Mouse (Mus musculus) embryonic facial prominence, embryonic 10.5 days (tissue): Measurements from ENCODE around the gene Lpp. TPM values are rescaled to one million over a fixed set of nuclear protein-coding genes. Genes with fewer than 3 reads are reported as not detected.

Experiments used
- DNase-seq: peaks from one replicate; pipeline ENCODE4 v3.0.0-alpha.2; 2017; ENCODE audit warnings: low spot score
- H3K27ac ChIP-seq: fragments of 300-500 bp; sonication (generic); replicated peaks from 2 replicates; pipeline ENCODE4 v1.5.1; 2016; ENCODE audit warnings: mild to moderate bottlenecking
- H3K27me3 ChIP-seq: fragments of 300-500 bp; sonication (generic); replicated peaks from 2 replicates; pipeline ENCODE4 v1.6.1; 2016; ENCODE audit warnings: low read depth, mild to moderate bottlenecking; ENCODE audit not compliant: poor library complexity, severe bottlenecking
- H3K36me3 ChIP-seq: fragments of 300-500 bp; sonication (generic); replicated peaks from 2 replicates; pipeline ENCODE4 v1.6.1; 2016; ENCODE audit warnings: mild to moderate bottlenecking, moderate library complexity
- H3K4me1 ChIP-seq: fragments of 300-500 bp; sonication (generic); 2 replicates; pipeline ENCODE4 v1.6.1; 2016
- H3K4me3 ChIP-seq: fragments of 300-500 bp; sonication (generic); 2 replicates; pipeline ENCODE4 v1.5.1; 2016; ENCODE audit warnings: mild to moderate bottlenecking, moderate library complexity
- H3K9me3 ChIP-seq: fragments of 300-500 bp; sonication (generic); 2 replicates; pipeline ENCODE4 v1.6.1; 2016; ENCODE audit warnings: mild to moderate bottlenecking
- WGBS: fragments of 180-500 bp; shearing (Covaris S2); methylation state at CpG from one replicate; pipeline ENCODE4 v1.1.7; 2016; 5-methylcytosine and 5-hydroxymethylcytosine counted together
- polyA plus RNA-seq: library from polyadenylated mRNA; unstranded; fragments of >200 nt; fragmentation: Nextera tagmentation; extraction: Ambion mirVana; gene quantifications from 2 replicates; pipeline ENCODE4 v1.2.1, GENCODE M21; 2016

The Lpp gene
- polyA plus RNA-seq, result 41.8 and 43.5 TPM in 2 replicates

DNA sequence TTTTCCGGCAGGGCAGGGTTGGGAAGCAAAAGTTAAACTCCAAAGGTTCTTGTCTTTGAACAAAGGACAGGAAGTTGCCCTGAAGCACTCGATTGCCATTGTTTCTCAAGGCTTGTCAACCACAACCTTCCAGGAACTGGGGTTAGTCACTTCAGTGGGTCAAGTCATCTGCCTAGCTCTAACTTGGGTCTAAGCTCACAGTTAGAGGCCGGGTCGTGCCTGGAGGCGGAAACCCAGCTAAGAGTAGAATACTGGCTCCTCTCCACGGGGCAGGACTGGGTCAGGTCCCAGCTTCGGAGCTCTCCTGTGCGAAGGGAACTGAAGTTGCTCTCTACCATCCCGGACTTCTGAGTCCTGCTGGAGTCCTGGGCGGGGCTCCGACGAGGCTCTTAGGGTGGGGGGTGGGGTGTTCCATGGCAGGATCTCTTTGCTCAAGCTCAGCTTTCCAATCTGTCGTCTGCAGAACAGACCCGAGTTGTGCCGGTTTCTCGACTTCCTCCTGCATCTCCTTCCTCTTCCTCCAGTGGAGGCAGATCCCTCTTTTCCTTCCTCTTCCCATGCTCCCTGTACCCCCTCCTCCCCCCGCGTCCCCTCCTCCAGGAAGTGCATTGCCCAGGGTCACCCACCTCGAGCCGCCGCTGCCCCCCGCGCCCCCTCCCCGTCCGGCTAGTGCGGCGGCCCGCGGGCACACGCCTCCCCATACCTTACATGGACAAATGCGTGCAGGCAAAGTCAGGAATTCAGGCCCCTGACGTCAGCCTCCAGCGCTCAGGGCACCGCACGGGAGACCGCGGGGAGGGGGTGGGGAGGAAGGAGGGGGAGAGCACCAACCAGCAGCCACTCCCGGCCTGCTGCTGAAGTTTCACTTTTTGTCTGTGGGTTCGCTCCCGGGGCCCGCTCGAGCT lies at the start of gene Lpp:
Lpp (plus strand) TSS at position 857 of the 905 bp plus-strand sequence.
- Histone ChIP-seq H3K9me3 (no peaks in the 10 kb centered on the region), H3K27ac (peak within 1 kb of the TSS; percentile 100), H3K4me1 (peaks cover 43% of the 10 kb centered on the region), H3K36me3 (0 out of 2 replicates have a peak, but pooled peaks cover 4% of the 10 kb centered on the region), H3K4me3 (peak within 1 kb of the TSS; percentile 93), H3K27me3 (no peaks in the 10 kb centered on the region)
- 1% methylated on average over 42 of the region's 42 CpGs for WGBS
- peak; percentile 93 for DNase-seq

DNA sequence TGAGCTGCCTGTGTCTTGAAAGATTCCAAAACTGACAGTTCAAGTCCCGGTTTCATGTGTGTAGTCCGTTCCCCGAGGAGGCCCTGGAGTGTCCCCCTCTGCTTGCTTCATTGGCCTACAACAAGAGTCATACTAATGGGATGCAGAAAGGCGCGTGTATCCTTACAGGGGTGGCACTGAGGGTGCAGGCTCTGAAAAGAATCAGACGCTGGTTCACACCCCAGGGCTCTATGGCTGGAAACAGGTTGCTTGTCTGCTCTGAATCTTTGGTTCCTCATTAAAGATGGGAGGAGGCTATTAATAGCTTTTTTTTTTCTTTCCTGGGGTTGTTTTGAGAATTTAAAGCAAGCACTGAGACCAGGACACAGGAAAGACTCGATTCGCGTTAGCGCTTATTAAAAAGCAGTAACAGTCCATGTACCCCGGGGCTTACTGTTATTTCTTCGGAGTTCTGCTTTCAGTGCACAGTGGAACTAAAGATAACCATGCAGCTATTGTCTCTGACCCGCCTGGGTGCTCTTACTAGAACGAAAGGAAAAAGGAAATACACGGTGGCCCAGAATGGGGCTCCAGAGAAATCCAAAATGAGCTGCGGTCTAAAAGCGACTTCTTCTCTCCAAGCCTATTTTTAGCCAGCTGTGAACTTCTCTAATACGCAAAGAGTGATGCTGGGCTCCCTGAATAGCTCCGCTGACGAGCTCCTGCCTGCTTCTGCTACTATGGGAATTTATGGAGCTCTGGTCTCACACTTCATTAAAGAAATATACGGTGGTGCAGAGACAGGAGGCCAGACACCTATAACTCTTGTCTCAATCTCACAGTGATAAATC lies 45.5 kb upstream of the Lpp start:
- no peak overlapping the region for H3K4me3 ChIP-seq
- DNase-seq, result no peak
- peaks cover 10% of the 10 kb centered on the region for H3K4me1 ChIP-seq
- no peak overlapping the region for H3K27ac ChIP-seq
- WGBS, result 73% methylated on average over 21 of the region's 21 CpGs
- no peaks in the 10 kb centered on the region for H3K36me3 ChIP-seq
- no peaks in the 10 kb centered on the region for H3K27me3 ChIP-seq
- peaks cover 3% of the 10 kb centered on the region; the same call in 1 of the 2 replicates for H3K9me3 ChIP-seq

DNA sequence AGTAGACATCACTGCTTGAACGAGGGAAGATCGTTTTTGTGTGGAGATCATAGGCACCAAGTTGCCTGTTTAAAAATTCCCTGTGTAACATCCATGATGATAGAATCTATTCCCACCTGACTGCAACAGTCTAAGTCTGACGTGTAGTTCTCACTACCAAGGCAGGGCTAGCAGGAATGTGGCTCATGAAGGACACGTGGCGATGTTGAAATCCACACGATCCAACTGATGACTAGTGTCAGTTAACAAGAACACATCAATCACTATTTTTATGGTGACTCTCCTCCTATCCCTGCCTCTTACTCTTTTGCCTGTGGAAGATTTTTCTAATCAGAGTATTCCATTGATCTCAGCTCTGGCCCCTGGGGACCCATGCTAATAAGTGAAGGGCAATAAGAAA lies 43.0 kb upstream of the Lpp start:
- no peak overlapping the region for H3K27ac ChIP-seq
- DNase-seq, result no peak
- peaks cover 3% of the 10 kb centered on the region; the same call in 1 of the 2 replicates for H3K9me3 ChIP-seq
- H3K36me3 ChIP-seq, result no peaks in the 10 kb centered on the region
- no peaks in the 10 kb centered on the region for H3K27me3 ChIP-seq
- H3K4me3 ChIP-seq, result no peak overlapping the region
- peaks cover 23% of the 10 kb centered on the region for H3K4me1 ChIP-seq
- 81% methylated on average over 6 of the region's 6 CpGs for WGBS

DNA sequence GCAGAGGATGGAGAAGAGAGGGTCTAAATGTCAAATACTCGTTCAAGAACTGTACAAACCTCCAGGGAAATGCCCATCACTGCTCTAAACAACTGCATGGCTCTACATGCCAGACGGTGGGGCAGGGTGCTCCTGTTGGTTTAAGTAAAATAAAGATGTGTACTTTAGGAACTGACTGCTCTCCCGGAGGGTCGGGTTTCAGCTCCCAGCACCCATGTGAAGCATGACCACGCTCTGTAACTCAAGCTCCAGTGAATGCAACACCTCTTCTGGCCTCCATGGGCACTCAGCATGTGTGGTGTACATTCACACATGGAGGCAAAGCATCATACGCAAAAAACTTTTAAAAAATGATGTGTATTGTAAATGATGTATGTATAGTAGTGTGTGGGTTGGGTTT lies 42.6 kb upstream of the Lpp start:
- no peak overlapping the region for H3K4me3 ChIP-seq
- H3K9me3 ChIP-seq, result peaks cover 3% of the 10 kb centered on the region; the same call in 1 of the 2 replicates
- peak; percentile 13 for DNase-seq
- no peaks in the 10 kb centered on the region for H3K27me3 ChIP-seq
- no peaks in the 10 kb centered on the region for H3K36me3 ChIP-seq
- peaks cover 23% of the 10 kb centered on the region for H3K4me1 ChIP-seq
- H3K27ac ChIP-seq, result no peak overlapping the region
- 68% methylated on average over 6 of the region's 6 CpGs for WGBS

DNA sequence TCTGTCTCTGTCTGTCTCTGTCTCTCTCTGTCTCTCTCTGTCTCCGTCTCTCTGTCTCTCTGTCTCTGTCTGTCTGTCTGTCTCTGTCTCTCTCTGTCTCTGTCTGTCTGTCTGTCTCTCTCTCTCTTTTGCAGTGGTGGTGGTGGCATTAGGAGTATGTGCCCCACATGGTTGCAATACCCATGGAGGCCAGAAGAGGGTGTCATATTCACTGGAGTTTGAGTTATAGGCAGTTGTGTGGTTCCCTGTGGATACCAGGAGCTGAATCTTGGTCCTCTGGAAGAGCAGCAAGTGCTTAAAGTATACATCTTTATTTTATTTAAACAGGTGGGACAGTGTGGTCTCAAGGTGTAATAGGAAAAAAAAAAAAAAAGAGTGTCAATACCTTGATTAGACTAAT lies 41.5 kb upstream of the Lpp start:
- no peak overlapping the region for H3K27ac ChIP-seq
- 92% methylated on average over 1 of the region's 1 CpGs for WGBS

DNA sequence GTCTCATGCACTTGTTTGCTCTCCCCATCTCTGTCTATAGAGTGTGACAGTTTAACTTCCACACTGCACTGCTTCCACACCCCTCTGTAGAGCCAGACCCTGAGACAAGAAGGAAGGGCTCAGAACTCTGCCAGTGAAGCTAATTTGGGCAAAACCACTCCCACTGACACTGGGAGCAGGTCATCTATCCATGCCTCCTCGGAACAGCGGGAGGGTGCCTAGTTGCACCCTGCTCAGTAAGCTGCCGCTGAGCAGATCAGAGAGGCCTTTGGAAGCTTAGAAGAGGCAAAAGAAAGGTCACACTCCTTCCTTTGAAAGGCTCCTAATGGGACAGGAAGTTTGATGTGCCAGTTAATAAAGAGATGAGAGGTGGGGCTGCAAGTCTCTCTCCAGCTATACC lies 39.5 kb upstream of the Lpp start:
- Histone ChIP-seq H3K27ac (no peak overlapping the region), H3K9me3 (peaks cover 3% of the 10 kb centered on the region; the same call in 1 of the 2 replicates), H3K4me1 (peaks cover 21% of the 10 kb centered on the region), H3K27me3 (no peaks in the 10 kb centered on the region), H3K36me3 (no peaks in the 10 kb centered on the region), H3K4me3 (no peak overlapping the region)
- no peak for DNase-seq
- 16% methylated on average over 3 of the region's 3 CpGs for WGBS

More for the DNA sequence above, 41.5 kb upstream of the Lpp start:
- peaks cover 3% of the 10 kb centered on the region; the same call in 1 of the 2 replicates for H3K9me3 ChIP-seq
- no peaks in the 10 kb centered on the region for H3K36me3 ChIP-seq
- H3K4me3 ChIP-seq, result no peak overlapping the region
- peaks cover 23% of the 10 kb centered on the region for H3K4me1 ChIP-seq
- DNase-seq, result no peak
- no peaks in the 10 kb centered on the region for H3K27me3 ChIP-seq

DNA sequence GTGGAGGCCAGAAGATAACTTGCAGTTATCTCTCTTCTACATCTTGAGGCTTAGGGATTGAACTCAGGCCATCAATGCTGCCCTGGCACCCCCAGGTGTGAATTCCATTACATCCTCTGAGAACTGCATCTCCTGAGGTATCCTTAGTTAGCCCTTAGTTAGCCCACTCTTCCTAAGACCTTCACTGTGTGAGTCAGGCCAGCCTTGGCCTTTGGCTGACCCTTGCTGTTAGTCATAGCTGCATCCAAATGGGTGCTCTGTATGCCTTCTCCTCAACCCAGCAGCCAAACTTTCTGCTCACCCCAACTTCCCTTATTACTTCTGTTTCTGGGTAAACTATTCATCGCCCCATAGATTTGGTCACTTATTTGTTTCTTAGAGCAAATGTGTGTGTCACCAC lies 31.6 kb upstream of the Lpp start:
- Histone ChIP-seq H3K27ac (no peak overlapping the region), H3K36me3 (no peaks in the 10 kb centered on the region), H3K4me3 (no peak overlapping the region), H3K9me3 (no peaks in the 10 kb centered on the region), H3K27me3 (peaks cover 21% of the 10 kb centered on the region), H3K4me1 (no peaks in the 10 kb centered on the region)
- no peak for DNase-seq
- 100% methylated on average over 1 of the region's 1 CpGs for WGBS

DNA sequence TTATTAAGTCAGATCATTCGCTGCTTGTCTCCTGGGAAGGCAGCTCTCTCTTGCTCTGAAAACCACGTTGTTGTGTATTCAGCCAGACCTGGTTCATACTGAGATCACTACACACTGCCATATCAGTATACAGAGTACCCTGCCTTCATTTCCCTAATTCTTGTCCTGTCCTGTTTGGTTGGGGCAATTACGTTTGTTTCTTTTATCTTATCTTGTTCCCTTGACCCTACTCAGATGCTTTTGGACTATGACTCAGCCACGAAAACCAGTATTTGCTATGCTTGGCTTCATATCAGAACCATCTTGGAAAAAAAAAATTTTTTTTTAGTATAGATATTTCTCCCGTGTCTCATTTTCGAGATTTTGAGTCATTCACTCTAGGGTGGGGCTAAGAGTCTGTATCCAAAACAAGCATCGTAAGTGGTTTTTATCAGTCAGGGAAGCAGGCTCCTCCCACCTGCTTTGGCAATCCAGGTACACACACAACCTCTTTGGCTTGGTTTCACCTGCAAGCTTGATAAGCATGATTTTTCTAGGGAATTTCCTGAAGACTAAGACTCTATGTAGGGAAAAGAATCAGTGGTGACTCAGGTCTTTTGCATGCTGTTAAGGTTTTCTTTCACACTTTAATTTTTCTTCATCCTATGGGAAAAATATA lies 29.1 kb upstream of the Lpp start:
- no peak for DNase-seq
- Histone ChIP-seq H3K9me3 (no peaks in the 10 kb centered on the region), H3K36me3 (no peaks in the 10 kb centered on the region), H3K27ac (no peak overlapping the region), H3K27me3 (peaks cover 36% of the 10 kb centered on the region), H3K4me1 (peaks cover 11% of the 10 kb centered on the region), H3K4me3 (no peak overlapping the region)
- 86% methylated on average over 7 of the region's 7 CpGs for WGBS

DNA sequence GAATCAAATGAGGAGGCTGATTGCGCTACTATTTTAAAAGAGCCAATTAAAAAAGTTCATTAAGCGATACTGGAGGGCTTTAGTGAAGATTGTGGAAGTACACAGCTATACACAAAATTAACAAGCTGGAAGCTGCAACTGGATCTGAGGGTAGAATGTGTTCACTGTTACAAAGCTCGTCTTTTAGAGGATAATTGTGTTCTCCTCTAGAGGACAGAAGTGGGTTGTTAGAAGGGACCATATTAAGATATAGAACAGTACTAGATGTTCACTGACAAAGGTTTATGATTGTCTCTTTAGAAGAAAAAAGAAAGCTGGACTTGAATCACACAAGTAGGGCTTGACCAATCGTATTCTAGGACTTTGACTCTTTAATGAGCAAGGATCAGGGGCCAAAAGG lies 27.4 kb upstream of the Lpp start:
- no peak overlapping the region for H3K4me3 ChIP-seq
- no peaks in the 10 kb centered on the region for H3K9me3 ChIP-seq
- no peak overlapping the region for H3K27ac ChIP-seq
- H3K27me3 ChIP-seq, result peaks cover 43% of the 10 kb centered on the region
- peaks cover 11% of the 10 kb centered on the region for H3K4me1 ChIP-seq
- no peaks in the 10 kb centered on the region for H3K36me3 ChIP-seq
- WGBS, result 79% methylated on average over 4 of the region's 4 CpGs
- DNase-seq, result no peak

DNA sequence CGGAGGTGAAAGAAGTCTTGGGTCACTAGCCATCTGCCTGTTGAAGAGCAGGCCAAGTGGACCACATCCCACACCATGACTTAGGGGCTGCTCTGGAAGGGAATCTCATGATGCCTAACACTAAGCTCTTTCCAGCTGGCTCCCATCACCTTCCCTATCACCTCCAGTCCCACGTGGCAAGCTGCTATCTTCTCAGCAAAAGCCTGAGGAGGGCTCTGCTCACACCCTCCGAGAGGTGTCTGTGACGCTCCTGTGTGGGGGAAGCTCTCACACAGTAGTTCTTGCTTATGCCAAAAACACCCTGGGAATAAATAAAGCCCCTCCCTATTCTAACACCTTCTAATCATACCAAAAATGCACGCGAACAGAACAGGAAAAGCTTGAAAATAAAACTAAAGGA lies 26.2 kb upstream of the Lpp start:
- Histone ChIP-seq H3K36me3 (no peaks in the 10 kb centered on the region), H3K9me3 (peaks cover 3% of the 10 kb centered on the region; the same call in 1 of the 2 replicates), H3K4me3 (no peak overlapping the region), H3K4me1 (peaks cover 11% of the 10 kb centered on the region), H3K27ac (no peak overlapping the region; the same call in 1 of the 2 replicates), H3K27me3 (peaks cover 35% of the 10 kb centered on the region)
- DNase-seq, result no peak
- WGBS, result 77% methylated on average over 6 of the region's 6 CpGs

DNA sequence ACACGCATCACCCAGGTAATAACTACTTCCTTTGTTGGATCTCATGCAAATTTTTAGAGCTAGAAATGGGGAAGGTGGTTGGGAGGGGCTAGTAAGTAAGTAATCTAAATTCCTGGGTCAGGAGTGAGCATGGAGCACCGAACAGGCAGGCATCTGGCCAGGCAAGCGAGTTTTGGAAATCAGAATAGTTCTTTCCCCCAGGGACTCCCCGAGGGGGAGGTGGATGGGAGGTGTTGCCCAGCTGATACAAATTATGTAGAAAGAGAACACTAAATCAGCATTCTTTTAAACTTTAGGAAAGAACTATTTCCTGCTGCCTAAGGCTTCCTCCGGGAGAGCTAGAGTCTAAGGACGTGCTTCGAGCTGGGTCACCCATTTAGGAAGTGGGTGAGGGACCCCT lies 25.8 kb upstream of the Lpp start:
- H3K4me1 ChIP-seq, result peaks cover 11% of the 10 kb centered on the region
- H3K36me3 ChIP-seq, result no peaks in the 10 kb centered on the region
- H3K27ac ChIP-seq, result no peak overlapping the region
- H3K9me3 ChIP-seq, result peaks cover 3% of the 10 kb centered on the region; the same call in 1 of the 2 replicates
- H3K4me3 ChIP-seq, result no peak overlapping the region
- H3K27me3 ChIP-seq, result peaks cover 33% of the 10 kb centered on the region
- DNase-seq, result peak; percentile 42
- WGBS, result 48% methylated on average over 7 of the region's 7 CpGs

DNA sequence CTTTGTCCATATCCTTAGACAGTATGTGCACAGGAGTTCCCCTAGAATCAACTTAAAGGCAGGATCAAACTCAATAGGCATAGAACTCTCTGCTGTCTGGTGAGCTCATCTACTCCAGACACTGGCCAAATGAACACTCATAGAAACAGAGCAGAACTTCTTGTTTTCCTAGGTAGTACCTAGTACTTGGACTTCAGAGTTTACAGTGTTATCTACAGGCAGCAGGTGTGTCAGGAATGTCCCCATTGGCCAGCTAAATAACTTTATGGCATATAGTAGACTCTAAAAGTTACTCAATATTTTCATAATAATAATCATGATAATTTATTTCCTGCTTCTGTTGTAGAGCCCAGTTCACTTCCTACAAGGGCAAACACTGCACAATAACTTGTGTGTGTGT lies 16.8 kb upstream of the Lpp start:
- no peaks in the 10 kb centered on the region for H3K27me3 ChIP-seq
- DNase-seq, result no peak
- no peaks in the 10 kb centered on the region for H3K36me3 ChIP-seq
- no peak overlapping the region for H3K27ac ChIP-seq
- peaks cover 7% of the 10 kb centered on the region for H3K4me1 ChIP-seq
- H3K4me3 ChIP-seq, result no peak overlapping the region
- H3K9me3 ChIP-seq, result no peaks in the 10 kb centered on the region
